Mouse (Mus musculus) retina, adult 2 months (tissue): Measurements from ENCODE around the gene Optn.
A peak's percentile ranks its signal among the peaks of the same experiment; 100 is the strongest.

Experiments used
- DNase-seq: peaks from one replicate; pipeline ENCODE4 v3.0.0-alpha.2; 2012; ENCODE audit warnings: low read depth, low spot score

Gene Optn

GRCm38 (mm10) chr2:5031215-5031614 is 32.6 kb downstream of the Optn start:
- no peak for DNase-seq

DNA sequence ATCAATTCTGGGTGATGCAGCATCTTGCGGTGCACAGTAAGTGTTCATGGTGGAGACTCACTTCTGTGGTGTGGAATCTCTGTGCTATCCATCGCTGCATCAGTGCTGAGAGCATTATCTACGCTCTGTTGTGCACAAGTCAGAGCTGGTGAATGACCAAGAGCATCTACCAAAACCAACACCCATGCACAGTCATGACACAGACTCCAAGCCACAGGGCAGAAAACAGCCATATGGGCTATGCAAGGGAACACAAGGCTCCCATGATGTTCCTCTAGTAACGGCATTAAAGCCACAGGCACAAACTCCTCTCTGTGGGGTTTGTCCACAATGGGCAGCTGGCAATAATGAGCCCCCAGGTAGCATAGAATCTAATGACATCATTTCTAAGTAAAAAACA is 34.0 kb downstream of the Optn start:
- DNase-seq, result no peak

GRCm38 (mm10) chr2:5028047-5028446 is 35.8 kb downstream of the Optn start:
- no peak for DNase-seq

DNA sequence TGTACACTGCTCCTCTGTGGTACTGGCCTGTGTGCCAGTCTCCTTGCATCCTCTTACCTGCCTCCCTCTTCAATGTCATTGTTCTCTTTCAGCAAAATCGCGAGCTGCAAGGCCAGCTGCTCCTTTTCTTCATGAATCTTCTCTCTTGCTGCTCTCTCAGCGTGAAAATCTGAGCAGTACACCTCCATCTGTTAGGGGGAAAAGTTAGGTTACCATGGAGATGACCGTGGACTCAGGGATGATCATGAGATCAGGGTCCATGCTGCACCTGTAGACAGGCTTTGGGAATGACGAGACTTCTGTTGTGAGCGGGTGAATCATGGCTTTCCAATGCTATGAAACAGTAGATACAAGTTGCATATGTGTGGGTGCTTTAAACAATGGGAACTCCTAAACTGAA is 36.8 kb downstream of the Optn start:
- DNase-seq, result no peak

GRCm38 (mm10) chr2:5025162-5025733 is 38.6 kb downstream of the Optn start:
- DNase-seq, result no peak

- no peak for DNase-seq
Observed at GRCm38 (mm10) chr2:5023699-5024399, 40.0 kb downstream of the Optn start.

- no peak for DNase-seq
Observed at GRCm38 (mm10) chr2:5023275-5023674, 40.6 kb downstream of the Optn start.

DNA sequence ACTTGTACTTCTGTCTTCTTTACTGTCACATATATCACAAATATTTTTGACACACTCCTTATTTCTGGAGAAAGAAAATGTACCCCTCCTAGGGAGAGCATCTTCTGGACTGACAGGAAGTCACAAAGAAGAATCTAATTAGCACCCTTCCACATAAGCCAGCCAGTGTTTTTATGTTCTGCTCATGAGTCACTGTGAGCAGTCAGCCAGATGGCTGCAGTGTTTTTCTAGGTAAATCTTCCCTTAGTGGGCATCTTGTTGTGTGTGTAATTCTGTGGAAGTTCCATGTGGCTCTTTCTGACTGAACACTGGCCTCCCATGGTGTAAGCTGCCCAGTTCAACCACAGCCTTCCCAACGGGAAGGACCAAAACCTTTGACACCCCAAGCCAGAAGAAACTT is 44.1 kb downstream of the Optn start:
- no peak for DNase-seq

GRCm38 (mm10) chr2:5016922-5017321 is 46.9 kb downstream of the Optn start:
- DNase-seq, result no peak

DNA sequence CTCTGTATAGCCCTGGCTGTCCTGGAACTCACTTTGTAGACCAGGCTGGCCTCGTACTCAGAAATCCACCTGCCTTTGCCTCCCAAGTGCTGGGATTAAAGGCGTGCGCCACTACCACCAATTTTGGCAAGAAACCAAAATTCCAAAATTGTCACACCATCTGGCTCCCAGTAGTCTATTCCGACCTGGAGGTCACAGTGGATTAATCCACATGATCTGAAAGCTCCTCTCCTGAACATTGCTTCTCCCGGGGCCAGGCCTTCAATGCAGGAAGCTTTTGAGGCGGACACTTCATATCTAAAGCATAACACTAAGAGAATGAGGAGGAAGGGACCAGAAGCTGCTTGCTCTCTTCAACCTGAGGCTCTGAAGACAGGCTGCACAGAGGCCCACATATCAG is 48.3 kb downstream of the Optn start:
- no peak for DNase-seq

DNA sequence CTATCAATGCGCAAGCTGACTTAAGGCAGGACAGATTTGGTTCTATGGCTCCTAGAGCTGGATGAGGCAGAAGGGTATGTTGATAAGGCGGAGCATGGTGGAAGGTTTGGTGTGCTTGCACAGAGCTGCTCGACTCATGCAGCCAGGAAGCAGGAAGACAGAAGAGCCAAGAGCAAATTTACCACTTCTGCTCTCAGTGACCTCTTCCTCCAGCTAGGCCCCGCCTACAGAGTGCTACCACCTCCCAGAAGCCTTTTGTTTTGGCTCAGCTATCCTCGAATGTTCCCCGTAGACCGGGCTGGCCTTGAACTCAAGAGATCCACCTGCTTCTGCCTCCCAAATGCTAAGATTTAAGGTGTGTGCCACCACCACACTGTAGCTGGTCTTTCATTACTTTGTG is 49.2 kb downstream of the Optn start:
- no peak for DNase-seq

DNA sequence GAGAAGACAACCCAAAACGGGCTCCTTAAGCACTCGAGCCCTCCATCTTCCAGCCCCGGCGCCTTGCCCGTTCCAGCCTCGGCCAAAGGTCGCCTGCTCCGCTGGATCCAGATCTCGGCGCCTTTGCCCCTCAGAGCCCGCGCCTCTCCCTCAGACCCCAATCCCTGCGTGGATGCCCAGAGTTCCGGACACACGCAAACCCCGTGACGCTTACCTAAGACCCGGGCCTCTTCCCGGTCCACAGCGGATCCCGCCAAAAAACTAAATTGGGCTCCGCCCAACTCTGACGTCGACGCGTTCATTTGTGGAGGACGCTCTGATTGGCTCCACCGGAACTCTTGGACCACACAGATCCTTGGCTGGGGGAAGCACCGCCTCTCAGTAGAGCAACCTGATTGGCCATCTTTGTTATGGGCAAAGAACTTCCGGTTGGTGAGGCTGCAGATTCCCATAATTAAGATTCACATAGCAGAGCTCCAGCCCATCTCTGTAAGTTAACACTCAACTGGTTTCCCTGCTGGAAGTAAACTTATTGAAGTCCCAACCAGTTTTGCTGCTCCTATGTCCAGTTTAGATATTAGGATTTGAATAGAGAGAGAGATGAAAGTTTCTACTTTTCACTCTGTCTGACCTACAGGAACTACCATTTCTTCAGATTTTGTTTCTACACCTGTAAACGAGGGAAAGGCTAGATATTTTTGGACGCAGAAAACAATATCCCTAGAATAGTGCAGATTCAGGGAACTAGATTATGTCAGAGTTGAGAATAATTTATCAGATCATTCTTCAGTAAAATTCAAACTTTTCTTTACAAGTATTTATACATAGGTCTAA is 51.1 kb downstream of the Optn start, which contains the start of gene Mcm10:
Gene Mcm10, minus strand, starts transcription at position 301 of the 834 bp plus-strand sequence.
- peak; percentile 77 for DNase-seq

GRCm38 (mm10) chr2:5011898-5012490 is 51.9 kb downstream of the Optn start:
- no peak for DNase-seq

- DNase-seq, result no peak
Observed at GRCm38 (mm10) chr2:5007107-5007506, 56.7 kb downstream of the Optn start.

DNA sequence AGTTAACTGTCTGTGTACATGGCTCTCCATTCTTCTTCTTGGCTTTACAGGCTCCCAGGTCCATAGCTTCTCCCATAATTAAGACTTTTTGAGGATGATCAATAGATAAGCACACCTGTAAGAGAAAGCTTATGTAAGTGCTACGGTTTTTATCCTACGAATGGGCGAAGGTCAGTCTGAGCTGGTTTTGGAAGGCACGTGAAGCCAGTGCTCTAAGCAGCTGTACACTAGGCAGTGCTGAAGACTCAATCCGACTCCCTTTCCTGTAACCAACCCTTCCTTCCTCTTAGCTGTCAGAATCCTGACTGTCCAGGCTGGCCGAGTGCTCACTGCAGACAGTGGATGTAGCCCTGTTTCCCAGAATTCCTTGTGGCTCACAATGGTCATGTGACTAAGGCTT is 62.6 kb downstream of the Optn start:
- DNase-seq, result no peak

GRCm38 (mm10) chr2:4998905-4999304 is 64.9 kb downstream of the Optn start:
- no peak for DNase-seq

DNA sequence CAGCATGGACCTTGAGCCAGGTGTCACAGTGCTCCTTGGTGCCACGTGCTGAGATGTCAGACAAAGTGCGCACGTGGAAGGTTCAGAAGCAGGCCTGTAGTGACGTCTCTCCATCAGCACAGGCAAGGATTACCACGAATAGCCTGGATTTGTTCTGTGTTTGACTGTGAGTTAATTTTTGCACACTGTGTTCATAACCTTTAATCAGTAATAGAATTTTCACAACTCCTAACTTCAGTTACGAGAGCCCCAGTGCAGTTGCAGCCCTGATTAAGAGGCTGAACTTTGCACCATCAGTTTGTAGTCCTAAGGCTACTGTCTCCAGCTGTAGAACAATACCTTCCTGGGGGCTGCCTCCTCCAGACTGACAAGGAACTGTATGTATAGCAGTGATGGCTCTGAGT is 67.4 kb downstream of the Optn start:
- DNase-seq, result no peak

- no peak for DNase-seq
Observed at GRCm38 (mm10) chr2:4995646-4996045, 68.2 kb downstream of the Optn start.

- no peak for DNase-seq
Observed at GRCm38 (mm10) chr2:4994436-4994835, 69.4 kb downstream of the Optn start.

- no peak for DNase-seq
Observed at GRCm38 (mm10) chr2:4993584-4993983, 70.3 kb downstream of the Optn start.

GRCm38 (mm10) chr2:4988826-4989424 is 74.9 kb downstream of the Optn start:
- no peak for DNase-seq
